Mouse (Mus musculus) granulocyte monocyte progenitor cell, adult 5-6 weeks (primary cell): ENCODE measurements around the gene Tsc22d3. TPM values are rescaled to one million over a fixed set of nuclear protein-coding genes. Genes with fewer than 3 reads are reported as not detected.

Experiments used
- ATAC-seq: replicated peaks from 2 replicates; pipeline ENCODE4 v1.8.0; 2016; ENCODE audit warnings: mild to moderate bottlenecking, moderate TSS enrichment, inconsistent platforms; ENCODE audit not compliant: poor library complexity, severe bottlenecking
- total RNA-seq, 2 experiments: library from RNA; stranded (forward) in 1 of 2; stranded (reverse) in 1 of 2; fragments of 200-712, 200-1000 nt in 1 of 2; fragments of >200 nt in 1 of 2; fragmentation: Nextera tagmentation in 1 of 2; gene quantifications; 2 replicates each; pipeline ENCODE4 v1.2.3; 2014 to 2017

Tsc22d3 gene
- total RNA-seq (2014; fragmentation: Nextera tagmentation), result 18.4 and 19.9 TPM in 2 replicates
- total RNA-seq (2017), result 19.7 and 30.0 TPM in 2 replicates

DNA sequence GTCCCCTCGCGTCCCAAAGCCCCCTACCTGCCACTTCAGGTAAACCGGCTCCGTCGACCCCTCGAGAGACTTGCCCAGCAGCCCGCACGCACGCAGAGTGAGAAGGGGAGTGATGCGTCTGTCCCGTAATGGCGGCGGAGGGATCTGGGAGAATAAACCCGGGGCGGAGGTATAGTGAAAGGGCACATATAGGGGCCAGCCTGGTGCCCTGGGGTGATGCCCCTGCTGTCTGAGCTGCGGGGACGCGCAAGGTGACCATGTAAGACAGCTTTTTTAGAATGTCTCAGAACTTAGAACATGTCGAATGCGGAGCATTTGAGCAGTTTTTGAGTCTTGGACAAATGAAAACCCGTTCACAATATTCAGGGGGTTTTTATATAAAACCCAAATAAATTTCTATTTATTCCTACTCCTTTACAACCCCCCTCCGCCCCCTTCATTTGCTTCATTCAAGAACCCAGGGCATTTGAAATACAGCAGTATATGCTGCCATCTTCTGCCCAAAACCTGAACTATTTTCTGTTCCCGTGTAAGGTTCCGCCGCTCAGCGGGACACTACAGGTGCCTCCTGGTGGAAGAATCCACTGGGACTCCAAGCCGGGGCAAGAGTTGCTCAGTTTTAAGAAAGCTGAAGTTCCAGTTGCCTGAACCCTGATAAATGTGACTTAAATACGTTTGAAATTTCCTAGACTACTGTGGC lies at the start of gene Tsc22d3:
Tsc22d3 (minus strand) TSS at position 250 of the 700 bp plus-strand sequence.
- peak; percentile 65 for ATAC-seq

DNA sequence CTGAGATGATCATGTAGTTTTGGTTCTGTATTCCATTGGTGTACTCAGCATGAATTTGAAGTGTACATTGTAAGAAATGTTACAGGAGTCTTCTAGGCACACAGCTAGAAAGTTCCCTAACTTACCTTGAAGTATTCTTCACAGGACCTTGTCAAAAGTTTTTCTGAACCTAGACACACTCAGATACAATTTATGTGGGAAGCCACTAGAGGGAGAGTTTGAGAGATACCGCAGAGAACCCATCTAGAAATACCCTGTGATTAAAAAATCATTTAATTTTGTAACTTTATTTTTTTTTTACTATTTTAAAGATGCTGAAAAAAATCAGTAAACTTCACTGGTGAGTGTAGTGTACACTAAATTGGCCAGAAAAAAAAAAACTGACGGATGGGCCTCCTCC lies 39.1 kb upstream of the Tsc22d3 start:
- no peak for ATAC-seq

DNA sequence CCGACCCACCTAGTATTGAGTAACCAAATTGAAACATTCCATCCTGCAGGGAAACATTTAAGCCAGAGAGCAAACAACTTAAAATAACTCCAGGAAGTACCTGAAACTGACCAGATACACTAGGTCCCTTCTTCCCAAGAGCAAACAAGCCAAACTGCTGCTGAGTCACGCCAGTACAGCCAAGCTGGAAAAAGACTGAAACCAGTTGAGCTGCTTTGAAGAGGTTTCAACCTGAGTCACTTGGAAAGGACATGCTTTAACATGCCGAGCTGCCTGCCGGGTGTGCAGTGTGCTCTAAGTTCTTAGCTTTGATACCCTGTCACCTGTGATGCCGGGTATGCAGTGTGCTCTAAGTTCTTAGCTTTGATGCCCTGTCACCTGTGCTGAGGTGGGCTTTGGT lies 37.6 kb upstream of the Tsc22d3 start:
- ATAC-seq, result no peak

DNA sequence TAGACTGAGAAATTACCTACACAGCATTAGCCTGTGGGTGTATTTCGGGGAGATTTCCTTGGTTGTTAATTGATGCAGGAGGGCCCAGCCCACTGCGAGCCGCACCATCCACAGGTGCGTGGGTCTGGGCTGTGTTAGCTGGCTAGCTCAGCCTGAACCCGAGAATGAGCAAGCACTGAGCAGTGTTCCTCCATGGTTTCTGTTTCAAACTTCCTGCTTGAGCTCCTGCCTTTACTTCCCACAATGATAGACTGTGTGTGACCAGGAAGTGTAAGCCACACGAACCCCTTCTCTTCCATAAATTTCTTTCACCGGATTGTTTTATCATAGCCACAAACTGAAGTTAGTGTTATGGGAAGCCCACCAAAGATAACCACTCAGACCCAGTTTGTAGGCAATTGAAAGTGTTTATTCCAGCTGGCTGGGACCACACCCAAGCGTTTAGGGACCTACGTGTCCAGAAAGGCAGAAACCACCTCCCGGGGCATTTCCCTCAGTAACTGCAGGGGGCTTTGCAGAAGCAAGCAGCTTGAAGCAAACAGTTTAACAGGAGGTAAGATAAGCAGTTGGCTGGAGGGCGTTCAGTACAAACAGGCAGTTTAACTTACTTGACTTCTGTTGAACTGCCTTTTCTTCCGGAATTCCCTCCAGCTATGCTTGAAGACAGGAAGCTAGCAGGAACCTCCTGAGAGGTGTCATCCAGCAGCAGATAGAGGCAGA lies 24.6 kb upstream of the Tsc22d3 start:
- ATAC-seq, result peak; percentile 71

DNA sequence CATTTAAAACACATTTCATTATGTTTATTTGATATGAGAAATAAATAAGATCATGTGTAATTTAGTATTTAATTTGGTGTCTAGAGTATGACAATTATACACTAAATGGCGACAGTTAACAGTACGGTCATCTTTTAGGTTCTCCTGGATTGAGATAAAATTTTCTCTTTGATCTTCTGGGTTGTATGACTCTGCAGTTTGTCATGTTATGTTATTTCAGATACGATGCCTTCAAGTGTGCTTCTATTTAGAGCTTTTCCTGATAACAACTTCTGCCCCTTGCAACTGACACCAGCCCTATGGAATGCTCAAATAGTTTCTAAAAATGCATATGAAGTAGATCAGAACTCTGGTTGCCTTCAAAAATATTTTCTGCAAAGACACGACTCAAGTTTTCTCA lies 9.5 kb upstream of the Tsc22d3 start:
- ATAC-seq, result no peak

DNA sequence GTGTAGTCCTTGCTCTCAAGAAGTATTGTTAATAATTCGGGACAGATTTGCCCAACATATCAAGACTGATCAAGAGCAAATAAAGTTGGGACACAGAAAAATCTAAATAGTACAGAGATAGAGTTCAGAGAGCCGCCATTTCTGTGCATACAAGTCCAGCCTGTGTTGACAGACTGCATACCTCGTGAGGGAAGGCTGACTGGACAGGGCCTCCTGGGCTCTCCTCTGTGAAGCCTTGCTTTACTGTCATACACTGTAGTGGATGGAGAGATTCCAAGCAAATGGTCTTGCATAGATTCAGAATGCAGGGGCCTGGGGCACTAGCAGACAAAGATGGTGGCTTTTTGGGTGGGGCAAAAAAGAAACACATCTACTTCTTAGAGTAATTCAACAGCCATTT lies 1.4 kb upstream of the Tsc22d3 start:
- no peak for ATAC-seq

DNA sequence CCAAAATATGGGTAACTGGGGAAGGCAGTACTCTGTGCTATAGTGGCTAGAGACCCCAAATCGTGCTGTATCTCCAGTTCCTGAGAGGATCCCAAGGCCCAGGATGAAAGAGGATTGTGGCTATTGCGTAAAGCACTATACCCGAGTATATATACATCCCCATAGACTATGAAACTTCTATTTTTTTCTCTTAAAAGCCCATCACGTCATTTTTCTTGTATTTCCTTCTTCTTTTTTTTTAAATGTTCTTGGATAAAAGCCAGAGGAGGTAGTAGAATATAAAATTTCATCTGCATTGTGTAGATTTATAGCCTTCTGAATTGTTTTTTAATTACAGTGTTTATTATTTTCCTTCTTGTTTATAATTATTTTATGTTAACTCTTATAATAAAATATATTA lies 852 bp upstream of the Tsc22d3 start:
- peak; percentile 33 for ATAC-seq

DNA sequence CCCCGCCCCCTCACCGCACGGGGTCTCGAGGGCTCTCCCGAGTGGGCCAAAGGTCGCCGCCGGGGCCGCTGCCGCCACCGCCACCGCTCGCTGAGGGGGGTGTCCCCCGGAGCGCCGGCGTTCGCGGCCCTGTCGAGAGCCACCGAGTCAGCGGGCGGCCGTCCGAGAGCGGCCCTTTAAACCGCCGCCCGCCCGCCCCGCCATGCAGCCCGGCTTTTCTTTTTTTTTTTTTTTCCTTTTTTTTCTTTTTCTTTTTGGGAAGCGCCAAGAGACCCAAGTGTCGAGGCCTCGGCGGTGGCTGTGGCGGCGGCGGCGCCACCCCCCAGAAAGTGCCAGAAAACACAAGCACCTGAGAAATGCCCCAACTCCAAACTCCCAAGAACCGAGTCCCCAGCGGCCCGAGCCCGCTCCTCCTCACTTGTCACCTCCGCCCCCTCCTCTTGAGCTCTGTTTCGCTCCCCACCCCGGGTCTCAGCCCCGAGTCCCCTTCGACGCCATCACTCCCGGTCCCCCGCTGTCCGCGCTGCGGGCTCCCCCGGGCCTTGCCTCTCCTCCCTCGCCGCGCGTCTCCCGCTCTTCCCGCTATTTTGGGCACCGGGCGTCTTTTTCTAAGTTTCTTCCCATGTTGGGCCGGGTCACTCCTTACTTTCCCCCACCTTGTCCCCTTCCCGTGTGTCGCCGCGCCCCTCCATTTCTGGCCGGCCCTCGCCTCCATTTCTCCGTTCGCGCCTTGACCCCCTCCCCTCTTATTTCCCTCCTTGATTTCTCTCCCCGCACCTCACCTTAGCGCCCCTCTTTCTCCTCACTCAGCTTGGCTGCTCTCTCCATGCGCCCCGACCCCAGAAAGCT lies 674 bp downstream of the Tsc22d3 start:
- ATAC-seq, result peak; percentile 5; the same call in 1 of the 2 replicates

DNA sequence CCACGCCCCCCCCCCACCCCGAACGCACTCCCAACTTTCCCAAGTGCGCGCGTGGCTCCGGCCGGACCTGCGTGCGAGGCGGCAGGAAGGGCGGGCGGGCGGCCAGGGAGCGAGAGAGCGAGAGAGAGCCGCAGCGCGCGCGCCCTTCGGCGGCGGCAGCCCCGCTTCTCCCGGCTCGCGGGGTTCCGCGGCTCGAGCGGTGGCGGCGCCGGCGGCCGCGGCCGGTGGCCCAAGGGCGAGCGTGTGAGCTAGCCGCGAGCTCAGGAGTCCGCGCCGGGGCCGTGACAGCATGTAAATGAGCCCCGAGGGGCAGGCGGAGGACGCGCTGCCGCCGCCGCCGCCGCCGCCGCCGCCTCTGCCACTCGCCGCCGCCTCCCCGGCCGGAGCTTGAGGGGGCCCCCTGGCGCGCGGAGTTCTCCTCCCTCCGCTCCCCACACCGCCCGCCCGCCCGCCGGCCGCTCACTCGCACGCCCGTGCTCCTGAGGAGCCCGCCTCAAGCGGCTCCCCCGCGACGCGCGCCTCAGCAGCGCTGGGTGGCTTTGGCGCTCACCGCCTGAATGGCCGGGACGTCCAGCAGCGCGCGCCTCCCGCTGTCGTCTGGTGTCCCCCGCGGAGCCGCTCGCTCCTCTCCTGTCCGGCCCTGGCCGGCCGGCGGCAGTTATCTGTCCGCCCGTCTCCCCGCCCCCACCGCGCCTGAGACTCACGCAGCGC lies 1.5 kb downstream of the Tsc22d3 start:
- ATAC-seq, result peak; percentile 64

DNA sequence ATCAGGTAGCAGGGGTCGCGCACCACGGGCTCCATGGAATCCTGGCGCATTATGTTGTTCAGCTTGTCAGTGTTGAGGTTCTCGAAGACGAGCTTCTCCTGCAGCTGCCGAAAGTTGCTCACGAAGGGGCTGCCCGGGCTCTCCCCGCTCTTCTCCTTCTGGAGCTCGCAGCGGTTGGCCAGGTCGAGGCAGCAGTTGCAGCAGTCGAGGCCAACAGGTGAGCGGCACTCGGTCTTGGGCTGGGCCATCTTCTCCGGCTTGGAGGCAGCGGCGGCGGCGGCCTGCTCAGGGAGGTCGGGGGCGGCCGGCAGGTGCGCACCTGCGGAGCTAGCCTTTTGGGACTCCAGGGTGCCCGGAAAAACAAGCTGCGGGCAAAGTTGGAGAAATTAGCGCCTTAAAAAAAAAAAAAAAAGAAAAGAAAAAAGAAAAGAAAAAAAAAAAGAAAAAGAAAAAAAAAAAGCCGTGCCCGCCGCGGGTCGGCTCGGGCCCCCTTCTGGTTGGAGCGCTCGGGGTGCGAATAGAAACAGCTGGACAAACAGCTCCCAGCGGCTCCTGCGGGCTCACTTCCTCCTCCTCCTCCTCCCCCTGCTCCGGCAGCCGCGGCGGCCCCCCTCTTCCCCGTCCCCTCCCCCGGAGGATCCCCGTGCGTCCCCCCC lies 2.1 kb downstream of the Tsc22d3 start:
- ATAC-seq, result peak; percentile 53

DNA sequence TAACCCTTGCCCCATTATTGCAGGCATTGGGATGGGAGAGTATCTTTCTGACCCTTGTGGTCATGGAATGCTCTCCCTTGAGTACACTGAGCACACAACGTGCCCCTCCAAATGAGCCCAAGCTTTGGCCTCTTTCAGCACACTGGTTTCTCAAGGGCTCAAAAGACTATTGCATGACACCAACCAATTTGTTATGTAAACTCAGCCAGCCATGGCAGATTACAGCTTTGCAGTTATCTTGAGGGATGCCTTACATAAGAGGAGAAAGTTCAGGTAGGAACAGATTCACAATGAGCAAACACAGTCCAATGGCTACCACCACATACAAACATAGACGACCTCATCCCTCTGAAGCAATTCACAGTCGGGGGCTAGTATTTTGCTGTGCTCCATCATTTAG lies 9.3 kb downstream of the Tsc22d3 start:
- no peak for ATAC-seq

DNA sequence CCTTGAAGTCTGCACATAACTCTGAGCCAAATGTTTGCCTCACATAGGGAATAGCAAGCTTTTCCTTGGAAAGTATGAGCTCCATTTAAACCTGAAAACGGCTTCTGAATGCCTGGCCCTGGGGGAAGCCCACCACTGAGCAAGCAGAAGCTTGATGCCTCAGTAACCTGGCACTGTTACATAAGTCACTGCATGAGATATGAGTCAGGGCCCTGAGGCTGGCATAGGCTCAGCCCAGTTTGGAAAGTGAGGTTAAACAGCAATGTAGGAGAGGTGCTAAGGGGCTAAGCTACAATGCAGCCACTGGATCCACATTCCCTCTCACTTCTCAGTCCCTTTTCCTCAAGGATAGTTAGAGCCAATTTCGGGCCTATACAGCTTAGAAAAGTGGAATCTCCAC lies 10.3 kb downstream of the Tsc22d3 start:
- ATAC-seq, result no peak

DNA sequence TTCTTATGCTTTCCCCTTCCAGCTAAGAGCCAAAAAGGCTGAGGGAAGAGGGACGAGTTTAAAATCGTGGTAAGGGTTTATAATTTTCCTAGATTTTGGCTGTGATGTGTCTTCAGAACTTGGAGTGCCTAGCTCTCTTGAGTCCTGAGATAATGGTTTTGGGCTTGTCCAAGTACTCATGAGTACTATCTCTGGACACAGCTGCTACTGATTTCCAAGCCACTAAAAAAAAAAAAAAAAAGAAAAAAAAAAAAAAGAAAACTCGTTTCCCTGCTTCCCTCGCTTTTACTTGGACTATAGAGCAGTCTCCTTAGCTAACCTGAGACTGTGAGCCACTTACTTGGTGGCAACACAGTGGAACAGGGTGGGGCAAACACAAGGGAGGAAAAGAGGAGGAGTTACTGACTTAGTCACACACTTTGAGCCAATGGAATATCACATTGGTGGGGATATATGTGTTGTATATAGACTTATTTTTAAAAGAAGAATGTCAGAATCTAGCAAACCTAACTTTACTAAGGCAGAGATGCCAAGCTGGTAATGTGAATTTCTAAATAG lies 11.2 kb downstream of the Tsc22d3 start:
- ATAC-seq, result no peak

DNA sequence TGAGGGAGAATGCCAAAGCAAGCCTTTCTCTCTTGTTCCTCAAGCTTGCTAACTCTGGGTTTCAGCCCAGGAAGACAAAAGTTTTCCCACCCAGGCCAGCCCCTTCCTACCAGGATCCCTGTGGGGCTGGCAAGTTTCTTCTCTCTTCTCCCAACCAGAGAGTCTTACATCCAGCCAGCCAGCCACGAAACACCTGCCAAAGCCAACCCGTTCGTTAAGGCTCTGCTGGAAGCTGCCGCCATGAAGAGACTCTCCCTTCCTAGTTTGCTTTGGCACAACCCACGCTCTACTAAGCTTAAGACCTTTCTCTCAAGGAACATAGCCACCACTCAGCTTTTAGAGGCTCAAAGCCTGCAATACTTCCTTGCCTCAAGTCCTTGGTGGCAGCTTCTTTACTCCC lies 11.9 kb downstream of the Tsc22d3 start:
- no peak for ATAC-seq

DNA sequence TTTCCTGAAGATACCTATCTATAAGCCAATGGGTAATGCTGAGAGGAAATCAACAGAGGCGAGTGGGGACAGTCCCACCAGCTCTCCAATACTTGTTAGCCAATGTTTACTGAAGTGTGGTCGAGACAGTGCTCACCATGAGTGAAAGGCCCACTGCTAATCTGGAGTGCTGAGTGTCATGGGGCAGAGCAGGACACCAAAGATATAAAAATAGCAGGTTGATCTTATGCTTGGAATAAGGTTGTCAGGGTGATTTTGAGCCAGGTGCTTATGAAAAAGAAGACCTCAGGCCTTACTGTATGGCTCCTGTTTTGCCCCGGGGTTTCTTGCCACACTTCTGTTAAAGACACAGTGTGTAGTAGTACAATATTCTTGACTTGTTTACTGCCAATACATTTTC lies 20.0 kb downstream of the Tsc22d3 start:
- ATAC-seq, result no peak

DNA sequence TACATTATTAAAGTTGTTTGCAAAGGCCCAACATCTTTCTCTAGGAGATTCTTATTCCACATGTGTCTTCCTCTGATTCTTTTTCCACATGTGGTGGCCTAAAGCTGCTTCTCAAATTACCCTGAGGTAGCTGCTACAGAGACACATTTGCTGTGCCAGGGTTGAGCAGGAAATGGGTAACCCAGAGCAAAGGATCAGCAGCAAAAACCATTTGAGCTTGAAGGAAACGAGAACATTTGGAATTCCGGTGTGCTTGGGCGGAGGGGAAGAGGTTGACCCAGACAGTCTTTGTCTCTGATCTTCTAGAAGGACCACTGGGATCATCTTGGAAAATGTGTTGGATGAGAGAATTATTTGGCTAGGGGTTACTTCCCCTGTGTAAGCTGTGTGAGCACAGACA lies 24.8 kb downstream of the Tsc22d3 start:
- no peak for ATAC-seq

DNA sequence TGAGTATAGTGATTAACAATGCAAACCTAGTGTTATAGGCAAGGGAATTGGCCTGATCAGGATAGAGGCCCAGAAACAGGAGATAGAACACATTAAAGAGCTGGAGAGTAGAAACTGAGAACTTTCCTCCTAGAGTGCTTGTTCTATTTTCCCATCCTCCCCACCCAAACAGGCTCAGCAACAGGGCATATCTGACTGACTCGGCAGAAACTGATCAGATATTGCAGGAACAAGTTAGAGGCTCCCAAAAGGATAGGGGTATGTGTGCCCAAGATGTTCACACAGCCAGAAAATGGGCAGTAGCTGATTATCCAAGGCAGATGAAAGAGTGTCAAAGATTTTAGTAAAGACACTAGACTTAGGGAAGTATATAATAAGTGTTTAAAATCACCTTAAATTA lies 25.3 kb downstream of the Tsc22d3 start:
- ATAC-seq, result no peak

DNA sequence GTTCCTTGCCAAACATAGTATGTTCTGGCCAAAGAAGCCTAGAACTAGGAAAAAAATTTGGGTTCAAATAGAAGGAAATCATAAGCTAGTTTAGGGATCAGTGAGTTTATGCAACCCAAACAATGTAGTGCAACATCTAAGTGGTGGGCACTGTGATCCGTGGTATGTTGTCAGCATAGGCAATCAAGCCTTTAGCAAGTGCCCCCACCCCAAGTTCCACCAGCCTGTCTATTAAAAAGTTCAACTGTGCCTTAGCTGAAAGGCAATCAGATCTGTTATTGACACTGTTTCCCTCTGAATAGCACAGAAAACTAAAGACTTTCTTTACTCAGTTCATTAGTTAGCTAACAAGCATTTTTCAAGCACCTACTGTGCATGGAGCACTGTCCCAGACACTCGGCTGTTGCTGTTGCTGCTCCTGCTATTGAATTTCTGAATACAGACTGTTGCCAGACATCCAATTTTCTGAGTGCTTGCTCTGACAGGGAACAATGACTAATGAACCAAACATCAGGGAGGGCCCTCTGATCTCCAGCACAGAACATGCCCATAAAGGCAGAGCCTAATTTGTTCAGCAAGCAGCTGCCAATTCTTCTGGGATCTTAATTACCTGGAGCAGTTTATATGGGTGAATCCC lies 27.6 kb downstream of the Tsc22d3 start:
- ATAC-seq, result no peak

DNA sequence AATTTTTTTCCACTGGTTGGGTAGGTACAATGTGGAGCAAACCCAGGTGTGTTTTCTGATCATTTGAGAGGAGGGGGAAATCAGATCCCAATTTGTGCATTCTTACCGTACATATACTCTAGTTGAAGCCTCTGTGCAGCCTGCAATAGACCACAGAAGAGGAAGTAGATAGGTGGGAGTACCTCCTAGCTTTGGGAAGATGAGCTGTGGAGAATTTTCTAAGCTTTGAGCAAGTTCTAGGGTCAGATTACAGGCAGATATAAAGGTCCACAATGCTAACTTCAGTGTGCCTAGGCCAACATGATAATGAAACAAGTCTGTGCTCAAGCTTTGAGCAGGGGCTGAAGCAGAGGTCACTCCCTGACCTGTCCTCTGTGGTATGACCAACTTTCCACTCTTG lies 30.9 kb downstream of the Tsc22d3 start:
- 0 out of 2 replicates have a peak, but pooled peaks have one; percentile 28 for ATAC-seq
